13 mouse cellular contexts compared by ENCODE assay signal in genomic region chr11:106640059-106640458, GRCm38 (mm10). TPM values are rescaled to one million over a fixed set of nuclear protein-coding genes. Genes with fewer than 3 reads are reported as not detected.
DNase-seq lines count a peak whose midpoint lies in the region; ATAC-seq and TF ChIP-seq lines count a peak whose summit lies in the region.
"Had no signal": no experiment of that assay in that cellular context is flagged by ENCODE, and none has a peak within 500 bp of the region (broad histone marks: within the 10 kb centered on the region; RNA-seq: fewer than 3 reads in every experiment).

No protein-coding gene starts in this region.

- no peaks in the 10 kb centered on the region for H3K27me3 ChIP-seq in heart, postnatal 0 days (ENCODE audit: control insufficient read depth, insufficient read depth, low read length)
- H3K27me3 ChIP-seq: megakaryocyte, embryonic 14.5 days had no signal

- no peak for TF ChIP-seq CTCF in heart, postnatal 0 days (IDR thresholded peaks at IDR 0.05; ENCODE audit: low read depth)

- WGBS in heart, postnatal 0 days, result 17% methylated on average over 9 of the region's 9 CpGs

- intact Hi-C loops in left cerebral cortex, postnatal 10 days (cut with DNase I), result no loop called here

- no peaks in the 10 kb centered on the region for H3K9me3 ChIP-seq in heart, postnatal 0 days (replicated peaks; ENCODE audit: control insufficient read depth, low read length)
- H3K9me3 ChIP-seq: hindbrain, embryonic 10.5 days; megakaryocyte, embryonic 14.5 days had no signal

- H3K4me1 ChIP-seq in heart, postnatal 0 days (ENCODE audit: control insufficient read depth, insufficient read depth), result peaks cover 4% of the 10 kb centered on the region; the same call in 1 of the 2 replicates

- no peak overlapping the region for H3K4me2 ChIP-seq in heart, postnatal 0 days (ENCODE audit: low read depth, low read length)

- ATAC-seq in heart, postnatal 0 days (ENCODE audit: insufficient read depth, low read depth), result peak; percentile 24; the same call in 1 of the 2 replicates

- peak; percentile 31 for DNase-seq in heart, postnatal 0 days (ENCODE audit: low spot score)
- DNase-seq in heart, adult 11 months, result no peak
- DNase-seq in lung, postnatal 10 days, result peak; percentile 44
- no peak for DNase-seq in lung, postnatal 4 days
- DNase-seq in liver, result peak; percentile 34
- no peak for DNase-seq in adrenal gland, adult 8-10 months
- DNase-seq in left cerebral cortex, postnatal 10 days (ENCODE audit: extremely low spot score in 1 of 2, low spot score in 2 of 2), result no peak
- DNase-seq: cerebellum, adult 9-10 months; gastrocnemius, adult 2 months; thymus, postnatal 4 days had no signal

- no peak overlapping the region for H3K27ac ChIP-seq in heart, postnatal 0 days (ENCODE audit: low read depth)
- H3K27ac ChIP-seq: gastrocnemius, adult 2 months; hindbrain, embryonic 10.5 days had no signal

- H3K9ac ChIP-seq in heart, postnatal 0 days (replicated peaks; ENCODE audit: low read depth, low read length), result no peak overlapping the region

- H3K4me3 ChIP-seq in heart, postnatal 0 days (ENCODE audit: low read depth, low read length), result no peak overlapping the region
- H3K4me3 ChIP-seq: erythroblast, embryonic 14.5 days; gastrocnemius, adult 2 months; hindbrain, embryonic 10.5 days; megakaryocyte, embryonic 14.5 days had no signal

- no peak for TF ChIP-seq EP300 in heart, postnatal 0 days (IDR thresholded peaks at IDR 0.05; ENCODE audit: low read depth)

- H3K36me3 ChIP-seq in heart, postnatal 0 days (replicated peaks; ENCODE audit: control insufficient read depth, insufficient read depth, low read length), result no peaks in the 10 kb centered on the region
- H3K36me3 ChIP-seq: hindbrain, embryonic 10.5 days had no signal

RNA-seq across cellular contexts. Expression of gene Tex2, which starts 26.8 kb away (rescaled TPM):
- 23.7 and 37.4 TPM in 2 replicates for total RNA-seq in heart, postnatal 0 days (2014; rRNA removed; ENCODE audit: low replicate concordance)
- 14.0 and 14.5 TPM in 2 replicates for polyA plus RNA-seq in heart, postnatal 0 days (2015; fragmentation: Nextera tagmentation; extraction: Ambion mirVana)
- 10 to 100 TPM; 48.2 to 56.8 (median 54.5) TPM for total RNA-seq in adrenal gland, adult 8-10 months (2022)
- total RNA-seq in left cerebral cortex, postnatal 10 days (2021), result 10 to 100 TPM; 86.8 to 91.8 TPM

Comparison
In these comparisons a context has a peak if more than half of its experiments do, and no peak if none do; other contexts are left out.
1. DNase-seq: peak in heart, postnatal 0 days (single experiment), lung, postnatal 10 days (single experiment) and liver (single experiment); none in heart, adult 11 months (single experiment), lung, postnatal 4 days (0 of 2), adrenal gland, adult 8-10 months (single experiment) and left cerebral cortex, postnatal 10 days (0 of 2).